Mouse (Mus musculus) C2C12 (cell line): ENCODE measurements at regions not wholly inside any gene's neighbourhood (a gene's known extent, or its start where the extent isn't known, plus 50 kb on each side); places are given as distances from the start of the nearest gene placed in this dataset.

Experiments used
- CEBPB ChIP-seq: IDR thresholded peaks from one replicate; pipeline ENCODE4 v1.6.1; 2011; ENCODE audit warnings: low read depth, mild to moderate bottlenecking, control low read depth, moderate library complexity
- CTCF ChIP-seq: IDR thresholded peaks from one replicate; pipeline ENCODE4 v1.5.1; 2011; ENCODE audit not compliant: control insufficient read depth, insufficient read depth, insufficient read length
- MAX ChIP-seq: IDR thresholded peaks from one replicate; pipeline ENCODE4 v1.6.1; 2011; ENCODE audit warnings: mild to moderate bottlenecking, control low read depth

DNA sequence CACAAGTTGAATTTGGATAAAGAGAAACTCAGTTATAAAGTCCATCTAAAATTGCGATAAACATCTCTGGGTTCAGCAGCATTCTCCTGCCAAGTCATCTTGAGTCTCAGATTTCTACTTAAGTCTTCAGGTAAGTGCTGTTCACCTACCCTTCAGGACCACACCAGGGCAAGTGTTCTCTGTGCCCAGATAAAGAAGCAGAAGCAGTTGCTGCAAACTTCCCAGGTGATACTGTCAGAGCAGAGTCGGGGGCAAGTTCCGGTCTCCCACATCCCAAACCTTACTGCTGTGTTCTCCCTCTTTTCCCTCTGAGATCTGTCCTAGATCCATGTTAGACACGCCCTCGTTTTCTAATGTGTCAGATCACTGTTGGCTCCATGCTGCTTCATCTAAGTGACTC lies 94.7 kb upstream of the Dynlrb2 start:
- TF ChIP-seq CTCF (no peak), MAX (no peak), CEBPB (no peak)
